Mouse (Mus musculus): ENCODE data around the gene 2810459M11Rik. TPM values are rescaled to one million over a fixed set of nuclear protein-coding genes. Genes with fewer than 3 reads are reported as not detected.
"Not testable (repeated sequence)": the region's sequence is repeated elsewhere in the genome, so short reads cannot be mapped to it uniquely, and the experiment has no call there.

Gene 2810459M11Rik
- 0.71 and 0.94 TPM in 2 replicates for polyA plus RNA-seq (2015; fragmentation: Nextera tagmentation; extraction: Ambion mirVana)

- Histone ChIP-seq H3K9me3 (ENCODE audit: low read length) (peaks cover 11% of the 10 kb centered on the region), H3K4me2 (replicated peaks; ENCODE audit: low read depth, low read length) (peak within 1 kb of the TSS; percentile 99), H3K4me1 (ENCODE audit: insufficient read depth, low read length) (peaks cover 8% of the 10 kb centered on the region; the same call in 1 of the 2 replicates), H3K36me3 (ENCODE audit: insufficient read depth, low read length) (no peaks in the 10 kb centered on the region), H3K27me3 (ENCODE audit: insufficient read depth, low read length) (peaks cover 46% of the 10 kb centered on the region), H3K4me3 (ENCODE audit: low read length) (peak within 1 kb of the TSS; percentile 58), H3K27ac (ENCODE audit: low read length) (no peak within 1 kb of the TSS), H3K9ac (replicated peaks; ENCODE audit: low read length) (peak within 1 kb of the TSS; percentile 66)
- under 1% methylated on average over 101 of the region's 110 CpGs for WGBS
- ATAC-seq (ENCODE audit: low FRiP score, low TSS enrichment), result peak; percentile 83
Observed at GRCm38 (mm10) chr1:86045848-86046805, at the start of gene 2810459M11Rik. 2810459M11Rik (plus strand) TSS chr1:86045863.

- Histone ChIP-seq H3K27ac (ENCODE audit: low read length) (no peak overlapping the region), H3K36me3 (ENCODE audit: insufficient read depth, low read length) (no peaks in the 10 kb centered on the region), H3K4me3 (ENCODE audit: low read length) (no peak overlapping the region), H3K9ac (replicated peaks; ENCODE audit: low read length) (no peak overlapping the region), H3K9me3 (ENCODE audit: low read length) (peaks cover 6% of the 10 kb centered on the region), H3K4me1 (ENCODE audit: insufficient read depth, low read length) (no peaks in the 10 kb centered on the region), H3K27me3 (ENCODE audit: insufficient read depth, low read length) (no peaks in the 10 kb centered on the region), H3K4me2 (replicated peaks; ENCODE audit: low read depth, low read length) (no peak overlapping the region)
- no peak for ATAC-seq (ENCODE audit: low FRiP score, low TSS enrichment)
- 88% methylated on average over 1 of the region's 1 CpGs for WGBS
Observed at GRCm38 (mm10) chr1:85997221-85997620, 48.4 kb upstream of the 2810459M11Rik start.

- H3K4me3 ChIP-seq (ENCODE audit: low read length), result no peak overlapping the region
- no peak overlapping the region for H3K4me2 ChIP-seq (replicated peaks; ENCODE audit: low read depth, low read length)
- H3K36me3 ChIP-seq (ENCODE audit: insufficient read depth, low read length), result no peaks in the 10 kb centered on the region
- no peaks in the 10 kb centered on the region for H3K27me3 ChIP-seq (ENCODE audit: insufficient read depth, low read length)
- no peak overlapping the region for H3K27ac ChIP-seq (ENCODE audit: low read length)
- no peak overlapping the region for H3K9ac ChIP-seq (replicated peaks; ENCODE audit: low read length)
- WGBS, result 74% methylated on average over 4 of the region's 4 CpGs
- ATAC-seq (ENCODE audit: low FRiP score, low TSS enrichment), result no peak
- H3K4me1 ChIP-seq (ENCODE audit: insufficient read depth, low read length), result no peaks in the 10 kb centered on the region
- peaks cover 6% of the 10 kb centered on the region for H3K9me3 ChIP-seq (ENCODE audit: low read length)
Observed at GRCm38 (mm10) chr1:85998012-85998411, 47.7 kb upstream of the 2810459M11Rik start.

DNA sequence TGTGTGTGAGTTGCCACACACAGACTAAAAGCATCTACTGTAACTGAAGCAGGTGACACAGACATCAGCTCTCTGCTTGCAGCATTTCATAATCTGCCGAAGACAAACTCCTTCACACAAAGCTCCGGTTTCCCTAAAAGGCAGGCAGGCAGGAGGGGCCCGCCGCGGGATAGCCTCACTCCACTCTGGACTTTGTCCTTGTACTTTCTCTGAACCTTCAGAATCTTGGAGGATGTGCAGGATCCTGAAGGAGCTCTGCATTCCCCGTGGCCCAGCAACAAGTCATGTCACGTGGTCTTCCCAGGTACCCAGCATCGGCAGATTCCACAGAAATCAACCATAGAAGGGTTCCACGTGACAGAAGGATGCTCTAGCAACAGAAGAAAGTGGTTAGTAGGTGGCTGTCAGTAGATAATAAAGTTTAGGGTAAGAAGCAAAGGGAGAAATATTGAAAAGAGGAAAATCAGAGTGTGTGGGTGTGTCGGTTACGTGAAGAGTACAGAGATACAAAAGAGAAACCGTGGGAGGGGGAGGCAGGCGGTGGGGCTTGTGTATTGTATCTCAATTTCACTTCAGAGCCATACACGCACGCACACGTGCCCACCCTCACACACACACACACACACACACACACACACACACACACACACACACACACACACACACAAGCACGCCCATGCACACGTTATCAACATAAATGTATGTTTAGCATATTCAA is 45.7 kb upstream of the 2810459M11Rik start:
- Histone ChIP-seq H3K4me1 (ENCODE audit: insufficient read depth, low read length) (no peaks in the 10 kb centered on the region), H3K4me2 (replicated peaks; ENCODE audit: low read depth, low read length) (no peak overlapping the region), H3K4me3 (ENCODE audit: low read length) (no peak overlapping the region), H3K27ac (ENCODE audit: low read length) (no peak overlapping the region), H3K36me3 (ENCODE audit: insufficient read depth, low read length) (no peaks in the 10 kb centered on the region), H3K27me3 (ENCODE audit: insufficient read depth, low read length) (no peaks in the 10 kb centered on the region), H3K9me3 (ENCODE audit: low read length) (peaks cover 6% of the 10 kb centered on the region), H3K9ac (replicated peaks; ENCODE audit: low read length) (no peak overlapping the region)
- 73% methylated on average over 18 of the region's 18 CpGs for WGBS
- ATAC-seq (ENCODE audit: low FRiP score, low TSS enrichment), result no peak

DNA sequence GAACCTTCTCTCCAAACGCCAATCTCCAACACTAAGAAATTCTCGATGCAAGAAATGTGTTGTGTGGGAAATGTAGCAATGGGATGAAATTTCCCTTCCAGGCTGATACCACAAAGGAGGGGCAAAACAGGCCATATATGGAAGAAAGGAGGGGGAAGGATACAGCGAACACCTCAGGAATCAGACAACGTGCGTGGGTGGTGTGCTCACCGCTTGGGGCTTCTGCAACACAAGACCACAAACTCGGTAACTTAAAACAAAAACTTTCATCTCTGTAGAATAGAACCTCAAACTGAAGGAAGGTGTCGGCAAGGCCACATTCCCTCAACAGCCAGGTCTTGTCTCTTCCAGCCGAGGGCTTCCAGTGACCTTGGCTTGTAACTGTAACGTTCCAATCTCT is 40.1 kb upstream of the 2810459M11Rik start:
- no peak overlapping the region for H3K27ac ChIP-seq (ENCODE audit: low read length)
- H3K4me1 ChIP-seq (ENCODE audit: insufficient read depth, low read length), result no peaks in the 10 kb centered on the region
- ATAC-seq (ENCODE audit: low FRiP score, low TSS enrichment), result no peak
- no peak overlapping the region for H3K4me2 ChIP-seq (replicated peaks; ENCODE audit: low read depth, low read length)
- H3K4me3 ChIP-seq (ENCODE audit: low read length), result no peak overlapping the region
- no peaks in the 10 kb centered on the region for H3K36me3 ChIP-seq (ENCODE audit: insufficient read depth, low read length)
- no peak overlapping the region for H3K9ac ChIP-seq (replicated peaks; ENCODE audit: low read length)
- no peaks in the 10 kb centered on the region for H3K9me3 ChIP-seq (ENCODE audit: low read length)
- WGBS, result 82% methylated on average over 10 of the region's 10 CpGs
- H3K27me3 ChIP-seq (ENCODE audit: insufficient read depth, low read length), result no peaks in the 10 kb centered on the region

- no peak overlapping the region for H3K4me2 ChIP-seq (replicated peaks; ENCODE audit: low read depth, low read length)
- ATAC-seq (ENCODE audit: low FRiP score, low TSS enrichment), result no peak
- no peaks in the 10 kb centered on the region for H3K9me3 ChIP-seq (ENCODE audit: low read length)
- 89% methylated on average over 6 of the region's 6 CpGs for WGBS
- H3K27ac ChIP-seq (ENCODE audit: low read length), result no peak overlapping the region
- H3K9ac ChIP-seq (replicated peaks; ENCODE audit: low read length), result no peak overlapping the region
- no peaks in the 10 kb centered on the region for H3K27me3 ChIP-seq (ENCODE audit: insufficient read depth, low read length)
- H3K4me1 ChIP-seq (ENCODE audit: insufficient read depth, low read length), result no peaks in the 10 kb centered on the region
- H3K4me3 ChIP-seq (ENCODE audit: low read length), result no peak overlapping the region
- H3K36me3 ChIP-seq (ENCODE audit: insufficient read depth, low read length), result no peaks in the 10 kb centered on the region
Observed at GRCm38 (mm10) chr1:86006040-86006439, 39.6 kb upstream of the 2810459M11Rik start.

- Histone ChIP-seq H3K9me3 (ENCODE audit: low read length) (peaks cover 4% of the 10 kb centered on the region; the same call in 1 of the 2 replicates), H3K4me3 (ENCODE audit: low read length) (no peak overlapping the region), H3K27ac (ENCODE audit: low read length) (no peak overlapping the region), H3K27me3 (ENCODE audit: insufficient read depth, low read length) (no peaks in the 10 kb centered on the region), H3K4me2 (replicated peaks; ENCODE audit: low read depth, low read length) (no peak overlapping the region), H3K9ac (replicated peaks; ENCODE audit: low read length) (no peak overlapping the region), H3K36me3 (ENCODE audit: insufficient read depth, low read length) (no peaks in the 10 kb centered on the region), H3K4me1 (ENCODE audit: insufficient read depth, low read length) (no peaks in the 10 kb centered on the region)
- peak; percentile 85; the same call in 1 of the 2 replicates for ATAC-seq (ENCODE audit: low FRiP score, low TSS enrichment)
- 0% methylated on average over 7 of the region's 7 CpGs for WGBS
Observed at GRCm38 (mm10) chr1:86007778-86008177, 37.9 kb upstream of the 2810459M11Rik start.

- H3K4me1 ChIP-seq (ENCODE audit: insufficient read depth, low read length); H3K36me3 ChIP-seq (ENCODE audit: insufficient read depth, low read length); ATAC-seq (ENCODE audit: low FRiP score, low TSS enrichment); H3K9me3 ChIP-seq (ENCODE audit: low read length); H3K9ac ChIP-seq (replicated peaks; ENCODE audit: low read length); H3K4me2 ChIP-seq (replicated peaks; ENCODE audit: low read depth, low read length); H3K4me3 ChIP-seq (ENCODE audit: low read length); H3K27ac ChIP-seq (ENCODE audit: low read length): not testable (repeated sequence)
- H3K27me3 ChIP-seq (ENCODE audit: insufficient read depth, low read length), result peaks cover 20% of the 10 kb centered on the region
- WGBS, result 97% methylated on average over 9 of the region's 9 CpGs
Observed at GRCm38 (mm10) chr1:86015758-86016157, 29.9 kb upstream of the 2810459M11Rik start.

GRCm38 (mm10) chr1:86016516-86016915 is 29.1 kb upstream of the 2810459M11Rik start, which contains the start of gene Spata3:
Spata3 (plus strand) TSS chr1:86016816.
- 92% methylated on average over 8 of the region's 8 CpGs for WGBS
- ATAC-seq (ENCODE audit: low FRiP score, low TSS enrichment), result no peak
- no peak within 1 kb of the TSS for H3K27ac ChIP-seq (ENCODE audit: low read length)
- no peak within 1 kb of the TSS for H3K4me2 ChIP-seq (replicated peaks; ENCODE audit: low read depth, low read length)
- H3K27me3 ChIP-seq (ENCODE audit: insufficient read depth, low read length), result peaks cover 20% of the 10 kb centered on the region
- H3K4me1 ChIP-seq (ENCODE audit: insufficient read depth, low read length), result peaks cover 8% of the 10 kb centered on the region; the same call in 1 of the 2 replicates
- no peak within 1 kb of the TSS for H3K4me3 ChIP-seq (ENCODE audit: low read length)
- H3K9ac ChIP-seq (replicated peaks; ENCODE audit: low read length), result no peak within 1 kb of the TSS
- peaks cover 3% of the 10 kb centered on the region; the same call in 1 of the 2 replicates for H3K9me3 ChIP-seq (ENCODE audit: low read length)
- H3K36me3 ChIP-seq (ENCODE audit: insufficient read depth, low read length), result no peaks in the 10 kb centered on the region

All from kidney, embryonic 16.5 days (tissue).